Comparison of ENCODE assay signal across 8 mouse cellular contexts in the genomic region with DNA sequence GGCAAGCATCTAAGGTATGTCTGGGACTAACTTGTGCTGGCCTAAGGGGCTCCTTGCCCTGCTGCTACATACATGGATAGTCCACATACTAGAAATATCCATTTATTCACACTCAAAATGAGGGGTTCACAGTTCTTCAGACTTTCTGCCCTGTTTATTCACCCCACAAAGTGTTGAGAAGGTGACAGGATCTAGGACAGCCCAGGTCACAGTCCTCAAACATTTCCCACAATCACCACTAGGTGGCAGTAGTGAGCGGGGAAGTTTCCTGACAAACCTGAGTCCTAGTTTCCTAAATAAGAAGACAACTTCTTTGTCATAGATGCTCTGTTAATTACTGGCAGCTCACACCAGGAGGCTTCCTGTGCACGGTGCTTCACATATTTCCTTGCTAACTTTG. TPM values are rescaled to one million over a fixed set of nuclear protein-coding genes. Genes with fewer than 3 reads are reported as not detected.
A peak's percentile ranks its signal among the peaks of the same experiment; 100 is the strongest.
DNase-seq lines count a peak whose midpoint lies in the region; ATAC-seq lines count a peak whose summit lies in the region.

No protein-coding gene starts in this region.

- no peak for ATAC-seq in heart, embryonic 12.5 days (ENCODE audit: insufficient number of reproducible peaks, low FRiP score)
- ATAC-seq in hindbrain, embryonic 13.5 days (ENCODE audit: low FRiP score): peak; percentile 62
- no peak for ATAC-seq in midbrain, embryonic 14.5 days (ENCODE audit: low FRiP score, low TSS enrichment)

- H3K9ac ChIP-seq in heart, embryonic 12.5 days: no peak overlapping the region
- no peak overlapping the region for H3K9ac ChIP-seq in hindbrain, embryonic 13.5 days
- no peak overlapping the region for H3K9ac ChIP-seq in midbrain, embryonic 14.5 days (replicated peaks; ENCODE audit: low read length)

- H3K27ac ChIP-seq in heart, embryonic 12.5 days (ENCODE audit: poor library complexity, severe bottlenecking): no peak overlapping the region
- H3K27ac ChIP-seq in hindbrain, embryonic 13.5 days: no peak overlapping the region
- no peak overlapping the region for H3K27ac ChIP-seq in midbrain, embryonic 14.5 days (replicated peaks; ENCODE audit: low read depth, low read length)

- no peaks in the 10 kb centered on the region for H3K9me3 ChIP-seq in heart, embryonic 12.5 days (replicated peaks)
- H3K9me3 ChIP-seq in hindbrain, embryonic 13.5 days: no peaks in the 10 kb centered on the region
- H3K9me3 ChIP-seq in midbrain, embryonic 14.5 days (ENCODE audit: control insufficient read depth, low read length): no peaks in the 10 kb centered on the region

- H3K36me3 ChIP-seq in heart, embryonic 12.5 days: no peaks in the 10 kb centered on the region
- H3K36me3 ChIP-seq in hindbrain, embryonic 13.5 days: no peaks in the 10 kb centered on the region; the same call in 1 of the 2 replicates
- no peaks in the 10 kb centered on the region for H3K36me3 ChIP-seq in midbrain, embryonic 14.5 days (ENCODE audit: control insufficient read depth, insufficient read depth, low read length)
- H3K36me3 ChIP-seq in splenic B cell, adult 2 months (ENCODE audit: control insufficient read depth, insufficient read depth, low read length, poor library complexity, severe bottlenecking): no peaks in the 10 kb centered on the region

- intact Hi-C loops in heart, postnatal 10 days (cut with DNase I): loop anchor here (1.0 to 10.0 kb wide), 2 partner anchors 76 to 473 kb away; no protein-coding TSS in a partner anchor
- intact Hi-C loops in left cerebral cortex, postnatal 36 days (cut with DNase I): loop anchor here (1.0 kb wide), 1 partner anchor 76 kb away; no protein-coding TSS in a partner anchor

- no peak overlapping the region for H3K4me2 ChIP-seq in heart, embryonic 12.5 days
- H3K4me2 ChIP-seq in hindbrain, embryonic 13.5 days: no peak overlapping the region
- H3K4me2 ChIP-seq in midbrain, embryonic 14.5 days (ENCODE audit: low read length): no peak overlapping the region

- H3K27me3 ChIP-seq in heart, embryonic 12.5 days (replicated peaks): no peaks in the 10 kb centered on the region
- no peaks in the 10 kb centered on the region for H3K27me3 ChIP-seq in hindbrain, embryonic 13.5 days
- H3K27me3 ChIP-seq in midbrain, embryonic 14.5 days (ENCODE audit: control insufficient read depth, insufficient read depth, low read length): no peaks in the 10 kb centered on the region
- H3K27me3 ChIP-seq in splenic B cell, adult 2 months (ENCODE audit: control insufficient read depth, insufficient read depth, low read length, poor library complexity, severe bottlenecking): no peaks in the 10 kb centered on the region

- peaks cover 22% of the 10 kb centered on the region for H3K4me1 ChIP-seq in heart, embryonic 12.5 days (replicated peaks)
- 0 out of 2 replicates have a peak, but pooled peaks cover 11% of the 10 kb centered on the region for H3K4me1 ChIP-seq in hindbrain, embryonic 13.5 days (replicated peaks)
- H3K4me1 ChIP-seq in midbrain, embryonic 14.5 days (ENCODE audit: control insufficient read depth, insufficient read depth, low read length): no peaks in the 10 kb centered on the region

- WGBS in heart, embryonic 12.5 days: 2% methylated on average over 2 of the region's 2 CpGs
- WGBS in hindbrain, embryonic 13.5 days: 2% methylated on average over 2 of the region's 2 CpGs
- WGBS in midbrain, embryonic 14.5 days: 2% methylated on average over 2 of the region's 2 CpGs

- peak; percentile 72 to 86 for DNase-seq in heart, postnatal 10 days
- DNase-seq in adipocyte (ENCODE audit: low spot score): peak; percentile 79
- DNase-seq in embryo, embryonic 9.5 days (ENCODE audit: extremely low spot score): peak; percentile 72
- DNase-seq in left cerebral cortex, postnatal 36 days (ENCODE audit: low spot score in 2 of 2): peak; percentile 29 to 33
- peak; percentile 79 for DNase-seq in midbrain, embryonic 14.5 days
- DNase-seq in splenic B cell, adult 2 months (ENCODE audit: low read depth, low spot score): peak; percentile 68

- no peak overlapping the region for H3K4me3 ChIP-seq in heart, embryonic 12.5 days
- H3K4me3 ChIP-seq in hindbrain, embryonic 13.5 days: no peak overlapping the region
- no peak overlapping the region for H3K4me3 ChIP-seq in midbrain, embryonic 14.5 days (replicated peaks; ENCODE audit: low read depth, low read length)

RNA-seq across cellular contexts. Expression of a gene that starts 15.9 kb away (rescaled TPM):
- 1 to 10 TPM; 3.0 to 3.4 TPM for total RNA-seq in heart, postnatal 10 days (2021)
- polyA plus RNA-seq in heart, embryonic 12.5 days (2016; fragmentation: Nextera tagmentation; extraction: Ambion mirVana): 4.9 and 5.5 TPM in 2 replicates
- 9.5 and 9.7 TPM in 2 replicates for polyA plus RNA-seq in hindbrain, embryonic 13.5 days (2015; fragmentation: Nextera tagmentation; extraction: Ambion mirVana)
- 1 to 10 TPM; 2.4 to 3.2 TPM for total RNA-seq in left cerebral cortex, postnatal 36 days (2021)
- 11.1 and 12.6 TPM in 2 replicates for polyA plus RNA-seq in midbrain, embryonic 14.5 days (2014; fragmentation: Nextera tagmentation; extraction: Ambion mirVana)
